8 mouse cellular contexts compared by ENCODE assay signal in genomic region chr2:71054716-71055115, GRCm38 (mm10). TPM values are rescaled to one million over a fixed set of nuclear protein-coding genes. Genes with fewer than 3 reads are reported as not detected.
A peak's percentile ranks its signal among the peaks of the same experiment; 100 is the strongest.
DNase-seq lines count a peak whose midpoint lies in the region; ATAC-seq and TF ChIP-seq lines count a peak whose summit lies in the region.

No protein-coding gene starts in this region.

- H3K36me3 ChIP-seq in kidney, adult 2 months (ENCODE audit: control insufficient read depth, insufficient read depth, low read length), result no peaks in the 10 kb centered on the region
- H3K36me3 ChIP-seq in hindbrain, embryonic 11.5 days (ENCODE audit: control insufficient read depth, insufficient read depth, low read length), result no peaks in the 10 kb centered on the region
- H3K36me3 ChIP-seq in midbrain, embryonic 14.5 days (ENCODE audit: control insufficient read depth, insufficient read depth, low read length), result no peaks in the 10 kb centered on the region

- WGBS in kidney, adult 2 months, result 14% methylated on average over 9 of the region's 9 CpGs
- 59% methylated on average over 9 of the region's 9 CpGs for WGBS in hindbrain, embryonic 11.5 days
- 56% methylated on average over 9 of the region's 9 CpGs for WGBS in midbrain, embryonic 14.5 days

- no peak for TF ChIP-seq POLR2A in kidney, adult 2 months (IDR thresholded peaks at IDR 0.05; ENCODE audit: low read depth, low read length)

- H3K4me3 ChIP-seq in kidney, adult 2 months (ENCODE audit: insufficient read depth, low read depth, low read length), result peak overlapping the region; percentile 88
- H3K4me3 ChIP-seq in hindbrain, embryonic 11.5 days (ENCODE audit: low read depth, low read length), result peak overlapping the region; percentile 75
- peak overlapping the region; percentile 89 for H3K4me3 ChIP-seq in midbrain, embryonic 14.5 days (replicated peaks; ENCODE audit: low read depth, low read length)

- peak overlapping the region; percentile 53 for H3K9ac ChIP-seq in hindbrain, embryonic 11.5 days (ENCODE audit: low read depth, low read length)
- H3K9ac ChIP-seq in midbrain, embryonic 14.5 days (replicated peaks; ENCODE audit: low read length), result peak overlapping the region; percentile 80; the same call in 1 of the 2 replicates

- H3K4me1 ChIP-seq in kidney, adult 2 months (ENCODE audit: control insufficient read depth, insufficient read depth, low read length), result peaks cover 6% of the 10 kb centered on the region; the same call in 1 of the 2 replicates
- no peaks in the 10 kb centered on the region for H3K4me1 ChIP-seq in hindbrain, embryonic 11.5 days (replicated peaks; ENCODE audit: control insufficient read depth, insufficient read depth, low read length)
- peaks cover 5% of the 10 kb centered on the region; the same call in 1 of the 2 replicates for H3K4me1 ChIP-seq in midbrain, embryonic 14.5 days (ENCODE audit: control insufficient read depth, insufficient read depth, low read length)

- no peaks in the 10 kb centered on the region for H3K27me3 ChIP-seq in kidney, adult 2 months (replicated peaks; ENCODE audit: control insufficient read depth, insufficient read depth, low read length)
- no peaks in the 10 kb centered on the region for H3K27me3 ChIP-seq in hindbrain, embryonic 11.5 days (ENCODE audit: control insufficient read depth, insufficient read depth, low read length)
- H3K27me3 ChIP-seq in midbrain, embryonic 14.5 days (ENCODE audit: control insufficient read depth, insufficient read depth, low read length), result no peaks in the 10 kb centered on the region

- no peak for ATAC-seq in hindbrain, embryonic 11.5 days (ENCODE audit: low FRiP score)
- no peak for ATAC-seq in midbrain, embryonic 14.5 days (ENCODE audit: low FRiP score, low TSS enrichment)
- ATAC-seq in inflammation-experienced regulatory T-cells, adult 6 months, result no peak
- no peak for ATAC-seq in megakaryocyte-erythroid progenitor cell, adult 5-6 weeks (replicated peaks; ENCODE audit: low FRiP score, low TSS enrichment, poor library complexity, severe bottlenecking)

- no peaks in the 10 kb centered on the region for H3K9me3 ChIP-seq in hindbrain, embryonic 11.5 days (ENCODE audit: control insufficient read depth, low read length)
- no peaks in the 10 kb centered on the region for H3K9me3 ChIP-seq in midbrain, embryonic 14.5 days (ENCODE audit: control insufficient read depth, low read length)

- peak overlapping the region; percentile 63 for H3K4me2 ChIP-seq in hindbrain, embryonic 11.5 days (replicated peaks; ENCODE audit: low read depth, low read length)
- peak overlapping the region; percentile 81 for H3K4me2 ChIP-seq in midbrain, embryonic 14.5 days (ENCODE audit: low read length)

- TF ChIP-seq CTCF in kidney, adult 2 months (conservative IDR thresholded peaks at IDR 0.05; ENCODE audit: insufficient read depth, insufficient read length, low read depth, low read length), result no peak

- DNase-seq in kidney, adult 2 months, result no peak
- DNase-seq in kidney, postnatal 36 days, result no peak
- peak; percentile 21 for DNase-seq in MN1 (ENCODE audit: low spot score)
- DNase-seq in hindbrain, embryonic 11.5 days (ENCODE audit: low spot score), result no peak
- DNase-seq in midbrain, embryonic 14.5 days, result no peak
- DNase-seq in adrenal gland, adult 8-10 months, result no peak

- no peak overlapping the region for H3K27ac ChIP-seq in kidney, adult 2 months (ENCODE audit: insufficient read depth, low read depth, low read length)
- H3K27ac ChIP-seq in hindbrain, embryonic 11.5 days (ENCODE audit: low read depth, low read length), result no peak overlapping the region
- H3K27ac ChIP-seq in midbrain, embryonic 14.5 days (replicated peaks; ENCODE audit: low read depth, low read length), result no peak overlapping the region; the same call in 1 of the 2 replicates

RNA-seq across cellular contexts. Expression of gene Dcaf17, which starts 0.4 kb away (rescaled TPM):
- 3.7 and 3.8 TPM in 2 replicates for polyA plus RNA-seq in kidney, adult 2 months (2012; rRNA removed)
- 40.8 and 42.4 TPM in 2 replicates for polyA plus RNA-seq in hindbrain, embryonic 11.5 days (2014; fragmentation: Nextera tagmentation; extraction: Ambion mirVana)
- 28.7 and 33.3 TPM in 2 replicates for polyA plus RNA-seq in midbrain, embryonic 14.5 days (2014; fragmentation: Nextera tagmentation; extraction: Ambion mirVana)
- total RNA-seq in adrenal gland, adult 8-10 months (2022), result 10 to 100 TPM; 11.2 to 14.7 (median 13.7) TPM
- polyA plus RNA-seq in inflammation-experienced regulatory T-cells, adult 6 months (2017; shearing (Covaris generic)), result 10 to 100 TPM; 17.9 to 22.8 (median 22.3) TPM
- total RNA-seq in megakaryocyte-erythroid progenitor cell, adult 5-6 weeks (2014; fragmentation: Nextera tagmentation), result 13.9 and 19.9 TPM in 2 replicates
- total RNA-seq in megakaryocyte-erythroid progenitor cell, adult 5-6 weeks (2017), result 10.8 and 14.7 TPM in 2 replicates

RNA-seq across cellular contexts. Expression of gene Mettl8, which starts 0.7 kb away (rescaled TPM):
- polyA plus RNA-seq in kidney, adult 2 months (2012; rRNA removed), result 5.3 and 6.6 TPM in 2 replicates
- polyA plus RNA-seq in hindbrain, embryonic 11.5 days (2014; fragmentation: Nextera tagmentation; extraction: Ambion mirVana), result 25.1 and 26.1 TPM in 2 replicates
- polyA plus RNA-seq in midbrain, embryonic 14.5 days (2014; fragmentation: Nextera tagmentation; extraction: Ambion mirVana), result 9.6 and 13.8 TPM in 2 replicates
- total RNA-seq in adrenal gland, adult 8-10 months (2022), result 10 to 100 TPM; 15.0 to 19.3 (median 17.1) TPM
- polyA plus RNA-seq in inflammation-experienced regulatory T-cells, adult 6 months (2017; shearing (Covaris generic)), result 10 to 100 TPM in 2 of 3 experiments, 1 to 10 TPM in 1; 8.0 to 17.2 (median 14.0) TPM
- 74.2 and 84.3 TPM in 2 replicates for total RNA-seq in megakaryocyte-erythroid progenitor cell, adult 5-6 weeks (2014; fragmentation: Nextera tagmentation)
- total RNA-seq in megakaryocyte-erythroid progenitor cell, adult 5-6 weeks (2017), result 37.6 and 40.3 TPM in 2 replicates
